Mouse (Mus musculus): ENCODE measurements around the gene Spsb2.

The Spsb2 gene

DNA sequence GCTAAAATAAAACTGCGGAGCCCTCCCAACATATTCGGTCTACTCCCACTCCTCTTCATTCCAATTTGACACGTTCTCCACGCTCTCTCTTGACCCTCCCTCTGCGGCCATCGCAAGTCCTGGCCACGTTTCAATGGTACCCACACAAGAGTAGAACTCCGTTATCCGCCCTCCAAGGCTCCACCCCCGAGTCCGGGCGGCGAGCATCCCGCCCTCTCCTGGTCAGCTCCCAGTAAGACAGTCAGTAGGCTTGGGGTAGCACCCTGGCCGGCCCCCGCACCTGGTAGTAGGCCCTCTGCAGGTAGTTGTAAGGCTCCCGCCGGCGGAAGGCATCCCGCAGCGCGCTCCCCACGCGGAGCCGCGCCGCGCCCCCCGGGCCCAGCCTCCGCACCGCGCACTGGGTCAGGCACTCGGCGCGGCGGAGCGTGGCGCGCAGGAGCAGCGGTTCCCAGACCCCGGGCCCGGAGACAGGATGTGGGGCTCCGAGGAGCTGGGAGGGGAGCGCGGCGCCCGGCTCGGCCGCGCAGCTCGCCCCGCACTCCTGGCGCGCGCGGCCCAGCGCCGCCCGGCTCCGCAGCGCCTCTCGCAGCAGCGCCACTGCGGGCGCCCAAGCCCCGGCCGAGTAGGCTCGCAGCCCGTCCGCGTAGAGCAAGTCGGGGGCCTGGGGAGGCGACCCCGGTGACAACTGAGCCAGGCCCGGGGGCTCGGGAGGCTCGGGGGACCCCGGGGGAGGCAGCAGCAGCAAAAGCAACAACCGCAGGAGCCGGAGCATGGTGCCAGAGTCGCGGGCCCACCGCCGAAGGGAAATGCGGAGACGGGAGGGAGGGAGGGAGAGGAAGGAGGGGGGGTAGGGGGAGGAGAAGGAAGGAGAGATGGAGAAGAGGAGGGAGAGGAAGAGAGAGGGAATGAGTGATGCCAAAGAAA, 48.7 kb downstream of the Spsb2 start, which contains the start of gene P3h3:
P3h3 (minus strand) TSS at position 837 of the 924 bp plus-strand sequence.
- DNase-seq (ENCODE audit: inconsistent ontology term), result peak; percentile 87

- DNase-seq (ENCODE audit: inconsistent ontology term), result peak; percentile 14
Observed at GRCm38 (mm10) chr6:124857840-124858530, 49.5 kb downstream of the Spsb2 start.

GRCm38 (mm10) chr6:124858561-124859318, 50.3 kb downstream of the Spsb2 start:
- DNase-seq (ENCODE audit: inconsistent ontology term), result no peak

GRCm38 (mm10) chr6:124859725-124860124, 51.3 kb downstream of the Spsb2 start:
- DNase-seq (ENCODE audit: inconsistent ontology term), result peak; percentile 91

Measured in Muller cell, postnatal 12 days (primary cell).